Mouse (Mus musculus): ENCODE results near the gene Pold4. TPM values are rescaled to one million over a fixed set of nuclear protein-coding genes. Genes with fewer than 3 reads are reported as not detected.
A peak's percentile ranks its signal among the peaks of the same experiment; 100 is the strongest.

Gene Pold4
- polyA plus RNA-seq, 1 experiment, result 38.9 TPM

DNA sequence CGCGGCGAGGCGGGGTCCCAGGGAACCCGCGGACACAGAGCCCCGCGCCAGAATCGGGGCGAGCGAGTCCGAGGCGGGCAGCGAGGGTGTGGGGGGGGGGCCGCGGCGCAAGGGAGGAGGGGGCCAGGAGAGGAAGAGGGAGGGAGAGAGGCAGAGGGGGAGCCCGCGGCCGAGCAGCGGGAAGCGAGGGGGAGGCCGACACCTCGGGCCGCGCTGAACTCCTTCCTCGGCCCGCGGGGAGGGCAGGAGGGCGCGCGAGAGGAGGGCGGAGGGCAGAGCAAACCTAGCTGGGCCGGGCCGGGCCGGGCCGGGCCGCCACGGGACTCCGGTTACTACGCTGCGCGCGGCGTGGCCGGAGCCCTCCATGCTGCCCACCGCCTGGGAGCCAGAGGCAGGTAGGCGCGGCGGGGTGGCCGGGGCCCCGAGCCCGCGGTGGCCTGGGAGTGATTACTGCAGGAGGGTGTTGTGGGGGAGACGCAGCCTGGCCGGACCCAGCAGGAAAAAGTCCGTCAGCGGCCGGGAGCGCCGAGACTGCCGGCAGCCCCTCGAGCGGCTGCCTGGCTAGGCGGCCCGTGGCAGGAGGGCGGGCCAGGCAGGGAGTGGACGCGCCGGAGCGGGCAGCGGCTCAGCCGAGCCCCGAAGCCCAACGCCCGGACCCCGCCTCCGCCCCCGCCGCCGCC is 16.8 kb upstream of the Pold4 start:
- H3K4me1 ChIP-seq (ENCODE audit: control insufficient read depth, insufficient read depth, low read length), result no peaks in the 10 kb centered on the region
- peak overlapping the region; percentile 16; the same call in 1 of the 2 replicates for H3K4me3 ChIP-seq (ENCODE audit: insufficient read depth, low read length)
- no peak overlapping the region for H3K27ac ChIP-seq (ENCODE audit: insufficient read depth, low read length)
- no peak for TF ChIP-seq POLR2A (IDR thresholded peaks at IDR 0.05; ENCODE audit: extremely low read depth, insufficient read depth, low read length)
- no peak for TF ChIP-seq CTCF (IDR thresholded peaks at IDR 0.05; ENCODE audit: extremely low read depth, insufficient read depth, low read length)

GRCm38 (mm10) chr19:4215451-4215840 is 16.3 kb upstream of the Pold4 start:
- H3K4me3 ChIP-seq (ENCODE audit: insufficient read depth, low read length), result peak overlapping the region; percentile 22
- TF ChIP-seq CTCF (IDR thresholded peaks at IDR 0.05; ENCODE audit: extremely low read depth, insufficient read depth, low read length) (no peak), POLR2A (IDR thresholded peaks at IDR 0.05; ENCODE audit: extremely low read depth, insufficient read depth, low read length) (no peak)
- H3K4me1 ChIP-seq (ENCODE audit: control insufficient read depth, insufficient read depth, low read length), result no peaks in the 10 kb centered on the region
- no peak overlapping the region for H3K27ac ChIP-seq (ENCODE audit: insufficient read depth, low read length)

DNA sequence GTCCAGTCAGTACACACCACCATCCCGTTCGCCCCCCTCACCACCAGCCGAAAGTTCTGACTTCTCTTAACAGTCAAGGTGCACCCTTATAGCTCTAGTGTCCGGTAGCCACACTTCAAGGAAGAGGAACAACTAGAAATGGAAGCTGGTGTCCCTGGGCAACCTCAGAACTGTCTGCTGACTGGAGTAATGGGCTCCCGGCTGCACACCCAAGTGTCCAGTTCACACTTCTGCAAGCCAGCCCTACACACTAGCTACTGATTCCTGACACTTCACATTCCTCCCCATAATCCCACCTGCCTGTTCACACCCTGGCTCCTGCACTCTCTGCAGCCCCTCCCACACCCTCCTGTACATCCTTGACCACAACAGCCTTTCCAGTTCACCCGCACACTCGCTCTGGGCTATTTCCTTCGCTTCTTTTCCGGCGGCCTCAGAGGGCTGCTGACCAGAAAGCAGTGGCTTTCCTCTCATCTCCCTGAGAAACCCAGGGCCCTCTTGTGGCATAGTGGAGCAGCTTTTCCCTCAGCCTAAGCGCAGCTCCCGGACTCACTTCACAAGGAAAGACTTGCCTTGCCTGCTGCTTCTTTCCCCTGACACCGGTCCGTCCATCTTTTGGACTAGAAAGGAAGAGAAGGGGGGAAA is 15.5 kb upstream of the Pold4 start:
- peak; percentile 46 for TF ChIP-seq CTCF (IDR thresholded peaks at IDR 0.05; ENCODE audit: extremely low read depth, insufficient read depth, low read length)
- no peak for TF ChIP-seq POLR2A (IDR thresholded peaks at IDR 0.05; ENCODE audit: extremely low read depth, insufficient read depth, low read length)
- no peaks in the 10 kb centered on the region for H3K4me1 ChIP-seq (ENCODE audit: control insufficient read depth, insufficient read depth, low read length)
- no peak overlapping the region for H3K27ac ChIP-seq (ENCODE audit: insufficient read depth, low read length)
- H3K4me3 ChIP-seq (ENCODE audit: insufficient read depth, low read length), result peak overlapping the region; percentile 22; the same call in 1 of the 2 replicates

- Histone ChIP-seq H3K4me1 (ENCODE audit: control insufficient read depth, insufficient read depth, low read length) (no peaks in the 10 kb centered on the region), H3K27ac (ENCODE audit: insufficient read depth, low read length) (0 out of 2 replicates have a peak overlapping the region, but pooled peaks have one; percentile 6), H3K4me3 (ENCODE audit: insufficient read depth, low read length) (no peak overlapping the region)
- TF ChIP-seq CTCF (IDR thresholded peaks at IDR 0.05; ENCODE audit: extremely low read depth, insufficient read depth, low read length), result no peak
Observed at GRCm38 (mm10) chr19:4217140-4217539, 14.6 kb upstream of the Pold4 start.

DNA sequence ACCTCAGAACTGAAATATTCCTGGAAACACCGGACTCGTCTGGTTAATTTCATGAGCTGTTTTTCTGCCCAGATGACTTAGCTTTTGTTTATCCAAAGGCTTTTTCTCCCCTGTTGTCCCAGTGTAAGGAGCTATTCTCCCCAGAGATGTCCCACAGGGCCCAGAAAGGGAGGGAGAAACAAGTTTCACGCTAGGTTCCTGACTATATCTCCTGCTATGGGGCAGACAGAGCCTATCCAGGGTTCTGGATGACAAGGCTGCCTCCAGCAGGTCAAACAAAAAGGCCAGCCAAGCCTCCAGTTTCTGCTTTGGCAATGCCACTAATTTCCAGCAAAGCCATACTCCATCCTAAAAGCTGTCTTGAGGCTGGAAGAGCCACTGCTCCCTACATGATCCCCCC is 13.8 kb upstream of the Pold4 start:
- no peak for TF ChIP-seq POLR2A (IDR thresholded peaks at IDR 0.05; ENCODE audit: extremely low read depth, insufficient read depth, low read length)
- no peak for TF ChIP-seq CTCF (IDR thresholded peaks at IDR 0.05; ENCODE audit: extremely low read depth, insufficient read depth, low read length)
- no peak overlapping the region for H3K27ac ChIP-seq (ENCODE audit: insufficient read depth, low read length)
- H3K4me1 ChIP-seq (ENCODE audit: control insufficient read depth, insufficient read depth, low read length), result no peaks in the 10 kb centered on the region
- H3K4me3 ChIP-seq (ENCODE audit: insufficient read depth, low read length), result no peak overlapping the region

- Histone ChIP-seq H3K4me1 (ENCODE audit: control insufficient read depth, insufficient read depth, low read length) (no peaks in the 10 kb centered on the region), H3K4me3 (ENCODE audit: insufficient read depth, low read length) (no peak overlapping the region), H3K27ac (ENCODE audit: insufficient read depth, low read length) (no peak overlapping the region)
- TF ChIP-seq CTCF (IDR thresholded peaks at IDR 0.05; ENCODE audit: extremely low read depth, insufficient read depth, low read length) (no peak), POLR2A (IDR thresholded peaks at IDR 0.05; ENCODE audit: extremely low read depth, insufficient read depth, low read length) (no peak)
Observed at GRCm38 (mm10) chr19:4218293-4218692, 13.4 kb upstream of the Pold4 start.

DNA sequence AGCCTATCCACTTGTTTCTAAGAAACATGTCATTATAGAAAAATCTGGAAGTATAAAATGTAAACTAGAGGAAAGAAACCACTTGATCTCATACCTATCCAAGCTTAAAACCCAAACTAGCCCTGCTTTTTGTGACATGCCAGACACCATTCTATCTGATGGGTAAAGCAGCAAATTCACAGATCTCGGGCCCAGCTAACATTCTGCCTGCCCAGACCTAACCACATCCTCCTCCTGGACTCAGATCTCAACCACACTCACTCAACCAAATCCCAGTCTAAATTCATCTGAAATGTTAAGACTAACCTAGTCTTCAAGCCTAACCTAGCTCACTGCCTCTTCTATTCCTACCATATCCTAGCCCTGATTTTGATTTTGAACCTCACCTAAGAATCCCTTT is 12.9 kb upstream of the Pold4 start:
- Histone ChIP-seq H3K4me1 (ENCODE audit: control insufficient read depth, insufficient read depth, low read length) (no peaks in the 10 kb centered on the region), H3K4me3 (ENCODE audit: insufficient read depth, low read length) (no peak overlapping the region), H3K27ac (ENCODE audit: insufficient read depth, low read length) (no peak overlapping the region)
- no peak for TF ChIP-seq POLR2A (IDR thresholded peaks at IDR 0.05; ENCODE audit: extremely low read depth, insufficient read depth, low read length)
- TF ChIP-seq CTCF (IDR thresholded peaks at IDR 0.05; ENCODE audit: extremely low read depth, insufficient read depth, low read length), result no peak

GRCm38 (mm10) chr19:4219943-4220342 is 11.8 kb upstream of the Pold4 start:
- Histone ChIP-seq H3K27ac (ENCODE audit: insufficient read depth, low read length) (no peak overlapping the region), H3K4me3 (ENCODE audit: insufficient read depth, low read length) (no peak overlapping the region), H3K4me1 (ENCODE audit: control insufficient read depth, insufficient read depth, low read length) (no peaks in the 10 kb centered on the region)
- no peak for TF ChIP-seq POLR2A (IDR thresholded peaks at IDR 0.05; ENCODE audit: extremely low read depth, insufficient read depth, low read length)
- no peak for TF ChIP-seq CTCF (IDR thresholded peaks at IDR 0.05; ENCODE audit: extremely low read depth, insufficient read depth, low read length)

DNA sequence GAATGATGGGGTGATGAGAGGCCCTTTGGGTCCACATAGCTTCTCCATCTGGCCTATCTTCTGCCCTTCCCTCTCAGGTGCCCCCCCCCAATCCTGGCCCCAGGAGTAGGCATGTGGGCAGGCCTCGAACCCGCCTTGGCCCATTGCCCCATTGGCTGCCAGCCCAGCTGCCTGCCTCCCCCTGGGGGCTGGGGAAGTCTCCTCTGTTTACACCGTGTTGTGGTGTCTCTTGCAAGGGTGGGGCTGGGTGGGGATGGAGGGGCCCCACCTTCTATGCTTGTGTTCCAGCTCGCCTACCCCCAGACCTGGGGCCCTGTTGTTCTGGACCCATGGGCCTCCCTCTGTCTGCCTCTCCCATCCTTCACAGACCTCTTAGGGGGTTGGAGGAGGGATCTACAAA is 11.3 kb upstream of the Pold4 start:
- H3K27ac ChIP-seq (ENCODE audit: insufficient read depth, low read length), result no peak overlapping the region
- no peaks in the 10 kb centered on the region for H3K4me1 ChIP-seq (ENCODE audit: control insufficient read depth, insufficient read depth, low read length)
- TF ChIP-seq POLR2A (IDR thresholded peaks at IDR 0.05; ENCODE audit: extremely low read depth, insufficient read depth, low read length) (no peak), CTCF (IDR thresholded peaks at IDR 0.05; ENCODE audit: extremely low read depth, insufficient read depth, low read length) (no peak)
- H3K4me3 ChIP-seq (ENCODE audit: insufficient read depth, low read length), result no peak overlapping the region

All from cortical plate, adult 2 months (tissue).